Mouse (Mus musculus) heart, adult 11 months (tissue): ENCODE measurements around the gene Zfp451.
"Not testable (repeated sequence)": the region's sequence is repeated elsewhere in the genome, so short reads cannot be mapped to it uniquely, and the experiment has no call there.

ENCODE experiments used
- DNase-seq: peaks from one replicate; pipeline ENCODE4 v3.0.0; 2022

Gene Zfp451

DNA sequence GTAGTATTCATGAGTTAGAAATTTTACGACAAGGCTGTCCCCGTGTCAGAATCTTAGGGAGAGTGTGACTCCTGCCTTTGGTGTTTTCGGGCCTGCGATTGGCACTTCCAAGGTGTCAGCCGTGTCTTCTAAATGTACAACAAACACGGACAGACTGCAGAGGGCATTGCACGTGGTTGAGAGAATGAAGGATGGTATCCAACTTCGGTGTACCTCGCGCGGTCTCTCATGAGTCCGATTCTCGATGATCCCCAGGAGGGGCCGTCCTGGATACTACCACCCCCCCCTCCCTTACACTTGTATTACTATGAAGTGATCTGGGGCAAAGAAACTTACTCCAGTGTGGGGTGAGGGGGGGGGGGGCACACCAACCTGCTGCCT is 57.4 kb downstream of the Zfp451 start:
- DNase-seq: peak; percentile 87

GRCm38 (mm10) chr1:33756258-33757032 is 58.0 kb downstream of the Zfp451 start:
- DNase-seq: peak; percentile 25

- peak; percentile 68 for DNase-seq
These were observed 58.6 kb downstream of the Zfp451 start for GRCm38 (mm10) chr1:33755799-33756198.

- DNase-seq: peak; percentile 77
These were observed 59.2 kb downstream of the Zfp451 start for GRCm38 (mm10) chr1:33754965-33755735.

- no peak for DNase-seq
These were observed 60.3 kb downstream of the Zfp451 start for GRCm38 (mm10) chr1:33754089-33754488.

DNA sequence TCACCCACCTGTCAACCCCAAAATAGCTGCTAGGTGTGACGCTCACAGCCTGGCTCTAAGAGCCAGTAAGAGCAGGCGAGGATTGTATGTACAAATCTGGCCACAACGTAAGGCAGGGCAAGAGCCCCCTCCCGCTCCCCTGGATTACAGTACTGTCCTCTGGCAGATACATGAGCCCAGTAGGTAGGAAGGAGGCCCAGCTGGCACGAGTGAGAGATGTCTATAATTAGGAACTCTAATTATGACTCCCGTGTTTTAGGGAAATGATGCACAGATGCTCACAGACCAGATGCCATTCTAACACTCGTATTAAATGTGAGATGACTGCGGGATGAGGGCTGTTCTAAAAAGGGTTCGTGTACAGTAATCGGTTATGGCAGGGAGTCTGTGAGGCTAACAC is 63.1 kb downstream of the Zfp451 start:
- no peak for DNase-seq

DNA sequence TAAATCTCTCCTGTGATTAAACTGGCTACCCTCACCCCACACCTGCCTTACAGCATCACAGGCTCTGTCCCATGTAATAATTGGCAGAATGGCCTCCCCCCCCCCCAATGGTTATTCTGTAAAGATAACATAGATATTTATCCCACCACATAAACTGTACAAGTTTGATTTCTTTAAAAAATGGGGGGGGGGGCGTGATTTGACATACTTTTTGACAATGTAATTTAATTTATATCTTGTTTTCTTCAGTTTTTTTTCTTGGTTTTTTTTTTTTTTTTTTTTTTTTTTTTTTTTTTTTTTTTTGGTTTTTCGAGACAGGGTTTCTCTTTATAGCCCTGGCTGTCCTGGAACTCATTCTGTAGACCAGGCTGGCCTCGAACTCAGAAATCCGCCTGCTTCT is 64.7 kb downstream of the Zfp451 start:
- DNase-seq: not testable (repeated sequence)

DNA sequence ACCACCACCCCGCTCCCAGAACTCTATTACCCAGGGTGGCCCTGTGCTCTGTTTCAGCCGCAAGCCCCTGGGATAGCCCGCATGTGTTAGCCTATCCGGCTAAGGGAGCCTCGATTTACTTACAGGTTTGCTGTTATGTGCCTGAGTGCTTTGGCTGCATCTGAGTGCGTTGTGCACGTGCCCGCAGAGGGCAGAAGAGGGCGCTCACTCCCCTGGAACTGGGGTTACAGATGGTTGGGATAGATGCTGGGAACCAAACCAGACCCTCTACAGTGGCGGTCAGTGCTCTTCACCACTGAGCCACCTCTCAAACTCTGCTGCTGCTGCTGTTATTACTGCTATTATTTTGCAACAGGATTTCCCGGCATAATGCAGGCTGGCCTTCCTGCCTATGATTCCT is 65.3 kb downstream of the Zfp451 start:
- DNase-seq: no peak

GRCm38 (mm10) chr1:33745901-33746300 is 68.5 kb downstream of the Zfp451 start:
- no peak for DNase-seq

DNA sequence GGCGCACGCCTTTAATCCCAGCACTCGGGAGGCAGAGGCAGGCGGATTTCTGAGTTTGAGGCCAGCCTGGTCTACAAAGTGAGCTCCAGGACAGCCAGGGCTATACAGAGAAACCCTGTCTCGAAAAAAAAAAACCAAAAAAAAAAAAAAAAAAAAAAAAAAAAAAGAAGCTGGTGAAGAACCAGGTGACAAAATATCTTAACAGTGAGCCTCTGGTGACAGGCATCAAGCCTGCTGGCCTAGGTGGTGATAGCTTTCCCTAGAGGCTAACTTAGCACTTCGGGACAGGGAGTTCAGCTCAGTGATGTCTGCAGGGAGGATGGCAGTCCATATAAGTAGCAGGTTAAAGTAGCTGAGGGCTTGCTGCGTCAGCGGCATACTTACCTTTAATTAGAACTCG is 69.6 kb downstream of the Zfp451 start:
- DNase-seq: not testable (repeated sequence)

GRCm38 (mm10) chr1:33742903-33743302 is 71.5 kb downstream of the Zfp451 start:
- no peak for DNase-seq

DNA sequence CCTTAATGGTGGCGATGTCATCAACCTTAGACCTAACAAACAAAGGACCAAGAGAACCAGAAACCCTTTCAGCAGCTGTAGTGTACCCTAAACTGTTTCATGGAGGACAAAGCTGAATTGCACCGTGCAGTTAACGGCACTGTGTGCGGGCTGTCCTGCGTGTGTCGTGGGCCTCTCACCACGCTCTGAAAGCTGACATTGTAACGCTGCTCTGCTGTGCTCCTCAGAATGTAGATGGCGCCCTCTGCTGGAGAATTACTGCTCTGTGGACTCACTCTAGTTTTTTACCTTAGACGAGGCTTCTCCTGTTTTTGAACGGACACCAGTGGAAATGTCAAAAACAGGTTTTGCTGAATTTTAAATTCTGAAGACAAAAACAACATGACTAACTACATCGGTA is 75.1 kb downstream of the Zfp451 start:
- no peak for DNase-seq

DNA sequence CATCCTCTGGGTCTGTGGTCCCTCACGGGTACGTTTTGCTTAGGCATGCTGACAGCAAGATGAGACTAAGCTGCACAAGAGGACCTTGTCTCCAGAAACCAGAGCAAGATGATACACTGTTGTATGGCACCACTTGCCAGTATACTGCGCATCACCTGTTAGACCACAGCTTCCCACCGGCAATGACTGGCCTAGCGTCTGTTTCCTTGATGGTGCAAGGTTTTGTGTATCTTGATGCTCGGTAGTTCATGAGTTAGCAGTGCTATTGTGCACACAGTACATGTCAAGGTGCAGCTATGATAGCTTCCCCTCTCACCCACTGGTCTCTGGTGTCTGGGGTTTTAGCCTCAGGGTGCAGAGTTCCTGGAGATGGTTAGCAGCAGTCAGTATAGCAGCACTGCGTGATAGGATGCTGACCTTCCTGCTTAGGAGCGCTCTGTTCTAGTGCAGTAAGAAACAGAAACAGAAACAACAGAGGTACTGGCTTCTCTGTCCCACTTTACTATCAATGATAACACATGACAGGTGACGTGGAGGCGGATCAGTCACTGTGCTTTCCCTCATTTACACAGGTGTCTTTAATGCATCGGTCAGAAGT is 75.6 kb downstream of the Zfp451 start:
- no peak for DNase-seq

DNA sequence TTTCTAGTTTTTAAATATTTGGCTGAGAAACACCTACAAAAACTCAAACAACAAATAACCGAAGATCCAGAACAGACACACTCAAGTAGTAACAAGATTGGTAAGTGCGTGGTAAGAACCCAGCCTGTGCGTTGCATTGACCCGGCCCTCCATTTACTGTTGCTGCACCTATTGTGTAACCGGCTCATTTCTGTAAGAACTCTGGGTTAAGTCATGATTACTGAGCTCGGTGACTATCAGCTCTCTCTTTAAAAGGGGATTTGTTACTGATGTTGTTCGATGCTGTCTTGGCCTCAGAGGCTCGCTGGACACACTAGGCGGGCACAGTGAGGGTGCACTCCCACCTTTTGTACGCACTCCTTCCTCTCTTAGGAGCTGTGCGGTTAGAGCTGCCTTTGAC is 76.1 kb downstream of the Zfp451 start:
- DNase-seq: no peak

- no peak for DNase-seq
These were observed 80.3 kb downstream of the Zfp451 start for GRCm38 (mm10) chr1:33734001-33734685.

GRCm38 (mm10) chr1:33733044-33733443 is 81.4 kb downstream of the Zfp451 start:
- no peak for DNase-seq

DNA sequence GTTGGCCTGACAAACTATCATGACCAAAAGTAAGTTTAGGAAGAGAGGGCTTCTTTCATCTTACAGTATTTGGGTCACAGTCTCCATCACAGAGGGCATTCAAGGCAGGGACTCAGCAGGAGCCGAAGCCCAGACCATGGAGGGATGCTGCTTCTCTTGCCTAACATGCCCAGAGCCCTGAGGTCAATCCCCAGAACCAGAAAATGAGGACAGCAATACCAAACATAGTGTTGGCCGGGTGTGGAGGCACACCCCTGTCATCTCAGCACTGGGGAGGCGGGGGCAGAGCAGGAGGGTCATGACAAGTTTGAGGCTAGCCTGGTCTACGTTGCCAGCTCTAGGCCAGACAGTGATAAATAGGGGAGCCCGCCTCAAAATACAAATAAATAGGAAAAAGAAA is 89.3 kb downstream of the Zfp451 start:
- peak; percentile 83 for DNase-seq

DNA sequence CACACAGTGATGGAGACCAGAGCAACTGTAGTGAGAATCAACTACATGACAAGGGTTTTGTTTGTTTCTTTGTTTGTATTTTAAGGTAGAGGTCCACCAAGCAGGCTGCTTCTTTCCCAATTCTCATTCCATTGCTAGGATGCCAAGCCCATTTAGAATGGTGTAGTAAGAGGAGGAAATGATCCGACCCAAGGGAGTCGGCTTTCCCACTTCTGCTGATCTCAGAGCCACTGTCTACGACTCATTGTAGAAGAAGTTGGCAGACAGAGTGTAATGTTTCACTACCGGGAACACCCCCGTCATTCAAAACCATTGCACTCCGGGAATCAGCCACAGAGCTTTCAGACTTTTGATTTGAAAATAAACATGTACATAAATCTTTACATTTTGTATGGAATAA is 89.9 kb downstream of the Zfp451 start:
- DNase-seq: peak; percentile 77

DNA sequence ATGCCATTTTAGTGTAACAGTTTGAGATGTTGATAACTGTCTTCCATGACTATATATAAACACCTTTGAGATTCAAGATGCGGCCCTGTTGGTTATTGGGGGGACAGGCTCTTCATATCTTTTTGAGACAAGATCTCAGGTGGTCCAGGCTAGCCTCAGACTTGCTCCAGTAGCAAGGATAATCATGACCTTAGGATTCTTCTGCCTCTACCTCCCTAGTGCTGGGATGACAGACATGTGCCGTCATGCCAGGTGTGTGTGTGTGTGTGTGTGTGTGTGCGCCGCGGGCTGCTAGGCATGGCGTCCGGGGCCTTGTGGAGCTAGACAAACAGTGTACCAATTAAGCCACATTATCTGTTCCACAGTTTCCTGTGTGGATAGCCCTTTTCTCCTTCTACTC is 93.4 kb downstream of the Zfp451 start:
- peak; percentile 74 for DNase-seq

GRCm38 (mm10) chr1:33720231-33720630 is 94.2 kb downstream of the Zfp451 start:
- DNase-seq: no peak

GRCm38 (mm10) chr1:33719733-33720225 is 94.6 kb downstream of the Zfp451 start, which contains the start of gene Rab23:
TSS of gene Rab23 (plus strand) at chr1:33719887.
- DNase-seq: peak; percentile 98

- peak; percentile 33 for DNase-seq
These were observed 96.8 kb downstream of the Zfp451 start for GRCm38 (mm10) chr1:33717636-33718035.

- DNase-seq: peak; percentile 78
These were observed 99.6 kb downstream of the Zfp451 start for GRCm38 (mm10) chr1:33714796-33715195.
